Mouse (Mus musculus) right cerebral cortex, postnatal 36 days (tissue): Measurements from ENCODE around the gene Gm8005.
"Not testable (repeated sequence)": the region's sequence is repeated elsewhere in the genome, so short reads cannot be mapped to it uniquely, and the experiment has no call there.

Experiments
- DNase-seq, 2 experiments: peaks; one replicate each; pipeline ENCODE4 v3.0.0; 2022; ENCODE audit warnings: low spot score in 2 of 2, mixed read lengths in 1 of 2

Gm8005 gene

DNA sequence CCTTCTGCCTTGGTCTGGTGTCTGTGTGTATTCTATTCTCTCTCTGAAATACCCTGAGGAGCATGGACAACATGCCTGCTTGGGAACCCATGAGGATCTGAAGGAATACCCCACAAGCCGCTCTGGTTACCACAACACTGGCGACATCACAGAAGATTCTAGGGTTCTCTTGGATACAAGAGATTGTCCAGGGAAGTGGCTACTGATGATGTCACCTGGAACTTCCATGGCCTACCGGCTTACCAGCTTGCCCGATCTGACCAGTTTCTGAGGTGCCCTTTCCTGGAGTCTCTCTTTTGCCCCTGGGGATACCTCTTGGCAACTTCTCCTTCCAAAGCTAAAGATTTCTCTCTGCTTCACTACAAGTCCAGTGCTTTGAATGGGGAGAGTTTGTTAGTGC, at the start of gene Gm8005:
Gene Gm8005 (minus strand): TSS at position 101 of the 400 bp plus-strand sequence.
- not testable (repeated sequence) for DNase-seq

DNA sequence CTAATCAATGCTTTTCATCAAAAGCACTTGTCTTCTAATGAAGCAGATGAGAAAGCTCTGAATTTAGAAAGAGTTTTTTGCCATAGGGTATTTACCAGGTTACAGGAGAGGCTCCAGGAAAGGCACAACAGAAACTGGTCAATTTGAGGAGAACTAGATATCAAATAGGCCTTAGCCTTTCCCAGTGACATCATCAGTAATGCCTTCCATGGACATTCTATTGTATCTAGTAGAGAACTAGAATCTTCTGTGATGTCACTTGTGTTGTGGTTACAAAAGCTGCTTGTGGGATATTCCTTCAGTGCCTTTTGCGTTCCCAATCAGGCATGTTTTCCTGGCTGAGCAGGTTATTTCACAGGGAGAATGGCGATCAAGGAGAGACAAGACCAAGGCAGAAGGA, 24.1 kb upstream of the Gm8005 start, which contains the start of gene Gm8011:
Gene Gm8011 (plus strand): TSS at position 301 of the 400 bp plus-strand sequence.
- not testable (repeated sequence) for DNase-seq
